Mouse (Mus musculus) gastrocnemius, postnatal 14 days (tissue): ENCODE data around the gene Bahcc1. TPM values are rescaled to one million over a fixed set of nuclear protein-coding genes. Genes with fewer than 3 reads are reported as not detected.

Experiments
- DNase-seq: peaks from one replicate; pipeline ENCODE4 v3.0.0; 2021; ENCODE audit warnings: mixed read lengths
- intact Hi-C: fragments of 180-260 bp; cut with DNase I; formaldehyde crosslinking; loops from one replicate; pipeline ENCODE4 v1.15.1; 2025; ENCODE audit warnings: low total_unique reads
- total RNA-seq, 2 experiments: library from RNA; stranded (reverse); gene quantifications; 2 replicates each; pipeline ENCODE4 v1.2.3; 2021

The Bahcc1 gene
- total RNA-seq, 2 experiments from 2014 or later: 3.4 to 8.1 TPM

DNA sequence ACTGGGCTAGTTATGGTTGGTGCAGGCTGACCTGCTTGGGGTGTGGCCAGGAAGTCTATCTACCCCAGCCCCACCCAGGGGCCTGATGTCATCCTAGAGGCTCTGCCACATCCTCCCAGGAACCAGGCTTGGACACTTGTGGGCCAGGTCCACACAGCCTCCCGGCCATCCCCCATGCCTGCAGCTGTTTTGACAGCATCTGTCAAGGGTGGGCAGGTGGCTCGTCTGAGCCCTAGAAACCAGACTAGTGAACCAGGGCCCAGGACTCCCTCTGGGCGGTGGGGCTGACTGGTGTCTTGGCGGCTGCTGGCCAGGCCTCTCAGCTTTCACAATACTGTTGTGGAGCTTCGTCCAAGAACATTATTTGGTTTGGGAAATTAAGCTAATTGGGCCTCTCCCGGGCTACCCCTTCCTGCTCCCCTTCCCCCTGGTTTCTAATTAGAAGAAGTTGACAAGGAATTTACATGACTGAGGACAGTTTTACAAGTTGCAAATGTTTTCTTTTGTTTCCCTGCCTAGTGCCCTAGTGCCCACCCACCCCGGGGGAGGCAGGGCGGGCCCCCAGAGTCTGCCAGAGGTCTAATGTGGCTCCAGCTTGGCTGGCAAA is 36.9 kb downstream of the Bahcc1 start:
- intact Hi-C loops: loop anchor here (5.0 kb wide), 1 partner anchor 33 kb away; no protein-coding TSS in a partner anchor
- peak; percentile 50 for DNase-seq

DNA sequence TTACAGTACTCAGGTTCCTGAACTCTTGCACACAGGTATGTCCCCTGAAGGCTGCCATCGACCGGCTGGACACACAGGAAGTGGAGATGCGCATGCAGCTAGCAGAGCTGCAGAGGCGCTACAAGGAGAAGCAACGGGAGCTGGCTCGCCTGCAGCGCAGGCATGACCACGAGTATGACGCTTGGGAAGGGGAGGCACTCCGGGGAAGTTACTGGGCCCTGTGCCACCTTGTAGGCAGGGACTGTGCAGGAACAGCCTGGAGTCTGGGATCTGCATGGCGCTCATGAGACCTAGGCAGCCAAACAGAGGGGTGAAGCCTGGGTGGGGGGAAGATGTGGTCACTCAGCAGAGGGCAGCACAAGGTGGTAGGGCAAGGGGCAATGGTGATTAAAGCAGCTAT is 46.6 kb downstream of the Bahcc1 start:
- intact Hi-C loops: no loop called here
- no peak for DNase-seq

DNA sequence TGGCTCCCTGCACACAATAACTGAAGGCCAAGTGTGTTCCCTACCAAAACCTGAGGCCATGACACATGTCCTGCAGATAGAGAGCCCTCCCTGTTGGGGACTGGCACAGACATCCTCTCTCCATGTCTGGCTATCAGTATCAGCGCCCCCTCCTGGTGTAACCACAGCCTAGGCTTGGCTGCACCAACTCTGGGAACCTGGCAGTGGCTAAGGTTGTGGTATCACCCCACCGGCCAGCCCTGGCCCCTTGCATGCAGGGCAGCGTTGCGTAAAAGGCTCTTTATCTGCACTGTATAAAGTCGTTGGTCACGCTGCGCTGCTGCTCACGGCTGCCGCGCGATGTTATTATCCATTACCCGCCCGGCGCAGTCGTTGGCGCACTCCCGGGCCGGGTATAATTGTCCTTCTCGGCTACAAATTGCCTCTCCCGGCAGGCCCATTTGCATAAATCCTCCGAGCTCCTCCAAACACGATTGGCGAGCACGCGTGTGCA is 47.6 kb downstream of the Bahcc1 start:
- DNase-seq: peak; percentile 77

DNA sequence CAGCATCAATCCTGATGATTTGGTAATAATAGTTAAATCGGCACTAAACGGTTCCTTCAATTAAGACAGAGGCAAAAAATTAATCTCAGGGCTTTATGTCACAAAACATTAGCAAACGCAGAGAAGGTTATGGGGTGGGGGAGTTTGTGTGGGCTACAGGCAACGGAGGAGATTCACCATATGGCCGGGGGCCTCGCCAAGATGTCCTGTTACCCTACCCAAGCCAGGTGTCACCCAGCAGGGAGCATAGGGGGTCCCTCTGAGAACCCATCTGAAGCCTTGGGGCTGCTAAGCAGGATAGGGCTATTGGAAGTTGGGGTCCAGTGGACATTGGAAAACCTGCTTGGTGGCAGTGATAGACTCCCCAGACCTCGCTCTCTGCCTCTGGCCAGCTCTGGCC is 48.0 kb downstream of the Bahcc1 start:
- no peak for DNase-seq
- intact Hi-C loops: no loop called here

More for the DNA sequence above, 47.6 kb downstream of the Bahcc1 start:
- intact Hi-C loops: no loop called here

DNA sequence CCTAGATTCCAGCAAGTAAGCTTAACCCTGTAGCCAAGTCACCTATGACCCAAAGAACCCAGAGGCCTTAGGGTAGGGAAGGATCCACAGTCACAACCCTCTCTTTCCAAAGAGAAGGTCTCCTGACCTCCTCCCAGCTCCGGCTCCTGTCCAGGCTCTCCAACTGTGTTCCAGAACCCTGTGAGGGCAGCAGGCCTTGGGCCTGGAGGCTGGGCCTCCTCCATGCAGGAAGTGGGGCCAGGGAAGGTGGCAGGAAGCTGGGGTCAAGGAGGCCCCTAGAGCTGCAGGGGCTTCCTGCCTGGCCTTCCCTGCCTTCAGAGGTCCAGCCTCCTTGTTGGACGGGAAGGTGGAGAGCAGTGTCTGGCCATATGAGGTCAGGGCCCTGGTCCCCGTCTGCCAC is 48.5 kb downstream of the Bahcc1 start:
- DNase-seq: no peak
- intact Hi-C loops: no loop called here

DNA sequence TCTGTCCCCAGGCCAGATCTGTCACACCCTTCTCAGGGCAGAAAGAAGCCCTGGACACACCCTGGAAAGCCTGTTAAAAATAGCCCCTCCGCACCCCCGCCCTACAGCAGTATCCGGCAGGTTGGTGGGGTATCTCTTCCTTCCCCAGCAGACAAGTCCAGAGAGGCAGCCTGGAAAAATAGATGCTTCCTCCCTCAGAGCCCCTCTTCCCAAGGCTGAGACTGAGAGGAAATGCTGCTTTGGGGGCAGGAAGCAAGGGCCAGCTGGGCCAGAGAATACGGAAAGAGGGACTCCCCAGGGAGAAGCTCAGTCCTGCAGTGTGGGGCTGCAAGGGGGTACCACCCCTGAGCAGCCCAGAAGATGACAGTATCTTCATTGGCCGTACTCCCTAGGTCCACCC is 50.8 kb downstream of the Bahcc1 start:
- intact Hi-C loops: no loop called here
- no peak for DNase-seq

DNA sequence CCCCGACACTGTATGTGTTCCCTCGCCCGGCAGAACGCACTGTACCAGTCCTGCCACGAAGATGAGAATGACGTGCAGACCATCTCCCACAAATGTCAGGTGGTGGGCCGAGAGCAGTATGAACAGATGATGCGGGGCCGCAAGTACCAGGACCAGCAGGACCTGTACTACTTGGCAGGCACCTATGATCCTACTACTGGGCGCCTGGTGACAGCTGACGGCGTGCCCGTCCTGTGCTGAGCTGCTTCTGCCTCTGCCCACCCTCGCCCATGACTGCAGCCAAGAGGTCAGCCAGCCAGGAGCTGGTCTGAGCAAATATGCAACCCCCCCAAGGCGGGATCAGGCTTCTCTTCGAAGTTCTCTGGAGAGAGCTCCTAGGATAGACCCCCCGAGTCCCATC is 56.9 kb downstream of the Bahcc1 start:
- intact Hi-C loops: no loop called here
- no peak for DNase-seq

DNA sequence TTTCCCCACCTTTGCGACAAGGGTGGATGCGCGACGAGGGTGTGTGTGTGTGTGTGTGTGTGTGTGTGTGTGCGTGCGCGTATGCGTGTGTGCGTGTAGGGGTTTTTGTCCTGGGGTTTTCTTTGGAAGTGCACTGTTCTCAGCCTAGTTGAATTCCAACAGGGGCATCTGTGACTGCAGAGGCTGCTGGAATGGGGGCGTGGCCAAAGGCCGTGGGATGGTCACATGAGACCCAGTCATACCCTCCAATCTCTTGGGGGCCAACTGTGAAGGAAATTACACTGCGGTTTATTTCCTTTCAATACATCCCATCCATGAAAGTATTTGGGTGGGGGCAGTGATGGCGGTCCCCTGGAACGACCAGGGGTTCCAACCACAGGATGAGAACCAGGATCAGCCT is 57.5 kb downstream of the Bahcc1 start:
- no peak for DNase-seq
- intact Hi-C loops: no loop called here

DNA sequence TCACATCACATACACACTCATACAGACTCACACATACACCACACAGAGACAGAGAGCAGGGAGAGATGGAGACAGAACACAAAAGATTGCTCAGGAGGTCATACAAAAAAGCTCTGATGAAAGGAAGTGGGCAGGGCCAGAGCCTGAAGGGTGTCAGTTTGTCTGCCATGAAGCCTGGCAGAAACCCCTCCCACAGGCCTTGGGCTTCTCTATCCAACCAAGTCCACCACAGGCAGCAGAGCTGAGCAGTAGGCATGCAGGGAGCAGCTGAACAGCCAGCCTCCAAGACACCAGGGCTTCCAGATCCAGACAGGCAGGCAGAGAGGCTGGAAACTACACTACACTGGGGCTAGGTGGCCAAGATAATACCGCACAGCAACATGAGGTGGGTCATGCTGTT is 61.0 kb downstream of the Bahcc1 start:
- DNase-seq: no peak
- intact Hi-C loops: no loop called here

DNA sequence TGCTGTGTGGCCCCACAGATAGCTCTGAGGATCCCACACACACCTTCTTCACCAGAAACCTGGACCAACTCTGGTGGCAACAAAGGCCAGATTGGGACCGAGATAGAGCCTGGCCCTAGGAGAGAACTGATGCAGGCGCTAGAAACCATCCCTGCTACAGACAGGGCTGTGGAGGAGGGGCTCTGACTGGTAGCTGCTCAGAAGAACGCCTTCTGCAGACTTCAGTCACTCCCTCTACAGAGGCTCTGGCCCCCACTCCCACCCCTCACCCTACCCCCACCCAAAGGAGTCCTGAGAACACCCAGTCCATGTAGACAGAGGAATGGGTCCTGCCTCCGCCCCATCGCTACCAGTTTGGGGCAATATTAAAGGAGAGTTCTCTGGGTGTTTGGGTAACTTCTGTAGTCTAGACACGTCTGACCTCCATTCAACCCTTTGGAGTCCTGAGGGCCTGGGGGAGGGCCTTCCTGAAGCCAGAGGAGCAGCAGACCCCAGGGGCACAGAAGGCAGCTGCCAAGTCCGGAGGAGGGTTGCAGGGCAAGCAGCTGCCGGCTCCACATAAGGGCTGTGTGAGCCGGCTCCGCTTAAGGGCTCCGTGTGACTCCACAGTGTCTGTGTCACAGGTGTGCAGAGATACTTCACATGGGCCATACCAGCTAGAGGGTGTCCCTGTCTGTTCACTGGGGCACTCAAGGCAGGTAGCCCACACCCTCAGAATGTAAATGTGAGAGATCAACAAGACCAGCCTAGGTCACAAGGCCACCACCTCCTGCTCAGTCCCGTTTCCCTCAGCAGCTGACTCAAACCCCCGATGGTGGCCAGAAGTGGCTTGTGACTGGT is 63.8 kb downstream of the Bahcc1 start:
- DNase-seq: no peak
- intact Hi-C loops: no loop called here

DNA sequence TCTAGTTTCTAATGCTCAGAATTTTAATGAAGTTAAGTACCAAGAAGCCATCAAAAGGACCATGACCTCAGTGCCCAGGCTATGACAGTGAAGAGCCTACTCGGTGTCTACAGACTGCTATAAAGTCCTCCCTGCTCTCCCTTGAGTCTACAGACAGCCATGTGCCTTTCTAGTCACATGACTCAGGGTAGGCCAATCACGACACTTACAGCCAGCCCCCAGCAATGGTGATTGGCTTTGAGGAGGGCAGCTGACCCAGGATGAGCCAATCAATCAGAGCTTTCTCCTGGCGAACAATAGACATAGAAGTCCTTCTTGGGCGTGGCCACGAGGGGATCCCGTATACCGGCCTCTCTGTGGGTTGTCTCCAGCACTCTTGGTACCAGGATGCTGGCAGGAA is 65.0 kb downstream of the Bahcc1 start:
- intact Hi-C loops: no loop called here
- DNase-seq: no peak

DNA sequence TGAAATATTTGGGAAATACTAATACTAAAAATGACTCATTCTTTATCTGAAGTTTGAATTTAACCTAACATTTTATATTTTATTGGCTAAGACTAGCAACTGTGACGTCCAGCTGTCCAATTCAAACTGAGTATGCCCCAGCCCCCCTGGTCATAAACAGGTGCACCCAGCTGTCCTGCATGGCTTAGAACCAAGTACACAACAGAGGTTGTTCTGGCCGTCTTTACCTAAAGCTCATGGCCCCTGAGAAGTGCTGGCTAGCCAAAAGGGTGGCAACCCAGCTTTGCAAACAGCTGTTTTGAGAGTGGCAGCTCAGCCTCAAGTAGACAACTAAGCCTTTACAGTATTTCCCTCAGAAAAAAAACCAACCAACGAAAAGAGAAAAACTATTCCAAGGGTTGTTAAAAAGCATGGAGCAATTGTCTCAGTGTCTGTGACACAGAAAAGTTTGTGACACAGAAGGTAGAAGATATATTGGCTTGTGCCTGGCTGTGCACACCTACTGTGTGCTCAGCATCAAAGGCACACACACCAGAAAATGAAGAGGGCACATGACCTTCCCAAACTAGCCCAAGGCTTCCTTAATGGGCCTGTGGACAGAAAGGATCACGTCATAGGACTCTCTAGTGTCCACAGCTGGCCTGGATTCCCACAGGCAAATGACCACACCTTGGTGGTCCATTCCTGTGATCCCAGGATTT is 65.8 kb downstream of the Bahcc1 start:
- no peak for DNase-seq
- intact Hi-C loops: no loop called here

DNA sequence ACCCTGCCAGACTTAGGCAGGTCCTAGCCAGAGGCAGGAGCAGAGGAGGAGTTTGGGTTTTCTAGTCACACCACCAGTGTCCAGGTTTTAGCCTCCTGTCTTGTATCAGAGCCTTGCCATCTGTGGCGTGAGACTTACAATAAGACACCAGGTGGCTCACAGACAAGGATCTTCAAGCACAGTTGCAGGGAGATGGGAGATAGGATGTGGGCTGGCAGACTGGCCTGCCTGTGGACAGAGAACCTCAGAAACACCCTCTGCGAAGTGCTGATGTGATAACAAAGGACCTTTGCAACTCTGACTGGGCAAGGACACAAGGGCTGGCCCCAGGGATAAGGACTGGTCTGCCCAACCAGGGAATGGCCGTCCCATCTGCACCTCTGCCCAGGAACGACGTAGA is 66.7 kb downstream of the Bahcc1 start:
- intact Hi-C loops: no loop called here
- DNase-seq: no peak

DNA sequence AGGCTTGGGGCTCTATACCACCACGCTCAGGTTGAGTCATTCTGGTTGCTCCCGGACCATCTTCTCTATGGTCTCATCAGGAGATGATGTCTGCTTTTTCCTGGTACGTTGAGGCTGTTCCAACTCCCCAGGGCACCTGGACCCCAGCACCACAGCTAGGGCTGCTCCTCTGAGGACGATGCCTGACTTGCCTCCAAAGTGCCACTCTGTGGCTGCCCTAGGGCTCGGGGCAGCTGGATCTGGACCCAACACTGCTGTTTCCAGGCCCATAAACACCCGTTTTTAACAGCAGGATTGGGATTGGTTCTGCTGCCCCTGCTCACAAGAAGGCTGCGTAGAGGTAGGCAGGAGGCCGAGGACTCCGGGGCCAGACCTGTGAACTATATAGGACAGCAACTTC is 70.4 kb downstream of the Bahcc1 start:
- DNase-seq: no peak
- intact Hi-C loops: loop anchor here (5.0 to 10.0 kb wide), 2 partner anchors 36 to 128 kb away; no protein-coding TSS in a partner anchor

DNA sequence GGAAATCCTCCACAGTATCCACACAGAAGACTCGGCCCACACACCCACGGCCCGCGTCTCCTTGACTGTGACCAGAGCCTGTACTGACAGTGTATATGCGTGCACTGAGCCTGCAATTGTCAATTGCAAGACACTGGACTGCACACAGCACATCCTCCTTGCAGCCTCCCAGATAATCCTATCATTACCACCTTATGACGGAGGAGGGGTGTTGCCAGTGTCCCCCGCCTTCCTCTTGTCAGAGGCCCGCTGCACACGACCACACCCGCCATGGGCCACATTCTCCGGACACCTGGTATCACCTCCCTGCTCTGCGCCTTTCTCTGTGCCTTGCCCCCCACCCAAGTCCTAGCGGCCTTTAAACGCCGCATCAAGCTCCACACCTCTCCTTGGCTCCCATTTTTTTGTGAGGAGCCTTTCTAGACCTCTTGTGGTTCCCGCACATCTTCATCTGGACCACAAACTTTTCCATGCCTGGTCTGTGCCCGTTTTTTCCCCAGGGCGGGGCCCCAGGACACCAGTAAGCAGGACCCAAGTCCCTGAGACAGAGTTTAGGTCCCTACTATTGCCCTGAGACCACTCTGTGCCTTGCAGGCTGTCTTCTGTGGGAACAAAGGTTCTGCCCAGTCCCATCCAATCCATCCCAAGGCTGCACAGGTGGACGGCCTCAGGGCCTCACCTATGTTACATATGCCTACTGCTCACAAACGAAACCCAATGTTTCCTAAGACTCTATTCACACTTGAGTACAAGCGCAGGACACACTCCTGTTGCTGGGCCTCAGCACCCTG is 71.0 kb downstream of the Bahcc1 start:
- DNase-seq: no peak
- intact Hi-C loops: loop anchor here (5.0 to 10.0 kb wide), 2 partner anchors 36 to 129 kb away; no protein-coding TSS in a partner anchor

DNA sequence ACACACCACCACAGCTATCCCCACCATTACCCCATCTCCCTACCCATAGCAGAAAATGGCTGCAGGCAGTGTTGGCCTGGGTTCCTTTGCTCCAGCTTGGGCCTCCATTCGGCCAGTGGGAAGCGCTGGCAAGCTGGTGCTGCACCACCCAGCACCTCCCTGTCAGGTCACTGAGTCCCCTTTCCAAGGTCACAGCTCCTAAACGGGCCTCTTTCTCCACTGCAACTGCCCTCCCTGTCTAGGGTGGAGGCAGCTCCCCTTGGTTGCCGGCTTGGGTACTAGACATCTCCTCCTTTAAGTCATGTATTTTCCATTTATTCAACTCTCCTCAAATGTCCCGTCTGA is 71.6 kb downstream of the Bahcc1 start:
- intact Hi-C loops: loop anchor here (5.0 to 10.0 kb wide), 2 partner anchors 37 to 130 kb away; no protein-coding TSS in a partner anchor
- DNase-seq: peak; percentile 6

DNA sequence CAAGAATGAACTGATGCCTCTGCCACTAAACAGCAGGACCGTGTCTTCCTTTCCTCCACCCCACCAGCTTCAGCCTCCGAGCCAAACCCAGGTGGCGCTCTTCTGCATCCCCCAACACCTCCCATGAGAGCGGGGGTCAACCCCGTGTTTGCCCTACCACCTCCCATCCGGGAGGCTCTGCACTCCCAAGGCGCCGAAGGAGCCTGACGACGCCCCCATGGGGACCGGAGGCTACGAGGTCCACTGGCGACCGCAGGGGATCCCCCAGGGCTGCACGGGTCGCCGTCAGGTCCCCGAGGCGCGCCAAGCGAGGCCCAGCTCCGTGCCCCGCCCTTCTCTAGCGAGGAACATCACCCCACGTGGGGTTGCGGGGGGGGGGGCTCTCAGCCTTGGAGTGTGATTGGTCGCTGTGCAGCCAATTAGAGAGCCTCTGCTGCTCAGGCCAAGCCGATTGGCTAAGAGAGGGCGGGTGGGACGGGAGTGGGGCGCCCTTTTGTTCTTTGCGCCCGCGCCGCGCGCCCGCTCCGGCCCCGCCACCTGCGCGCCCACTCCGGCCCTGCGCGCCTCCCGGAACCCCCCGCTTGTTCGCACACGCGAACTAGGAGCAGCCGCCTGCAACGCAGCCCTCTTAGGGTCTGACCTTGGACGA is 72.3 kb downstream of the Bahcc1 start:
- intact Hi-C loops: loop anchor here (5.0 to 10.0 kb wide), 4 partner anchors 38 to 198 kb away; no protein-coding TSS in a partner anchor
- DNase-seq: peak; percentile 89

DNA sequence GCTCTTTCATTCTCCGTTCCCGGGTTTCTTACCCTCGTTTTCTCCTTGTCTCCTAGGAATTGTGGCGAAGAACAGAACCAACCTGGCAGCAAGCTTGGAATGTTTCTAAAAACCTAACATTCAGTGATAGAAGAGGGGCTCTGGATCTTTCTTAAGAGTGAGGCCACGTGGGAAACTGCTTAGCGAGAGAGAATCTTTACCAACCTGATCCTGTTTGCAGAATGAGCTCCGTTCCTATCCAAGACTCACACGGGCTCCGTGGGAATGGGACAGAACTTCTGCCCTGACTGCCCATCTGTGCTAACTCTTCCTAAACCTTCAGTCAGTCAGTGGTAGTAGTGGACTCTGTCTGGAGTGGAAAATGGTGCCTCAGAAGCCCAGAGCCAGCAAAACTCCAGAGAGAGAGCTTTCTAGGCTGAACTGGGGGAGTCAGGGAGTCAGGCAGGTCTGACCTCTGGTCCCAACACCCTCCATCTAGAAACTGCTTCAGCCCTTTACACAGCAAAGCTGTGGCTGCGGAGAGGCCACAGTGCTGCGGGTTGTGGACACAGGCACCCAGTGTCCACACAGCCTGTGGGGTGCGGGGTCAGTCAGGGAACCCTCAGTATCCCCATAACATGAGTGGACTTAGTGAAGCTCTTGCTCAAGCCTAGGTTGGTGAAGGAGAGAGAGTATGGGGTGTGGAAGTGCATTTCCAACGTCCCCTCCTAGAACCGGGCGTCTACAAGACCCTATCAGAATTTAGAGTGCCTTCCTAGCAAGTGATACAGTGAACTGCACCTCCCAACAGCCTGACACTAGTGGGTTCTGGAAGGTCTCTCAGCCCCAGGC is 73.0 kb downstream of the Bahcc1 start:
- DNase-seq: no peak
- intact Hi-C loops: loop anchor here (5.0 to 10.0 kb wide), 3 partner anchors 68 to 198 kb away; no protein-coding TSS in a partner anchor
